Mouse (Mus musculus) intestine, embryonic 15.5 days (tissue): Measurements from ENCODE around the gene Pacrg. TPM values are rescaled to one million over a fixed set of nuclear protein-coding genes. Genes with fewer than 3 reads are reported as not detected.

ENCODE experiments used
- ATAC-seq: fragments of 200-750 bp; cut with Nextera tagmentation; 2 replicates; pipeline ENCODE4 v1.8.0; 2017; ENCODE audit warnings: moderate TSS enrichment, moderate library complexity
- H3K27ac ChIP-seq: fragments of 300-500 bp; sonication (generic); 2 replicates; pipeline ENCODE4 v1.5.1; 2015; ENCODE audit warnings: mild to moderate bottlenecking, inconsistent platforms
- H3K27me3 ChIP-seq: fragments of 300-500 bp; sonication (generic); replicated peaks from 2 replicates; pipeline ENCODE4 v1.6.1; 2015; ENCODE audit warnings: inconsistent platforms
- H3K36me3 ChIP-seq: fragments of 300-500 bp; sonication (generic); 2 replicates; pipeline ENCODE4 v1.6.1; 2015; ENCODE audit warnings: inconsistent platforms
- H3K4me1 ChIP-seq: fragments of 300-500 bp; sonication (generic); replicated peaks from 2 replicates; pipeline ENCODE4 v1.6.1; 2015; ENCODE audit warnings: inconsistent platforms
- H3K4me2 ChIP-seq: fragments of 300-500 bp; sonication (generic); replicated peaks from 2 replicates; pipeline ENCODE4 v1.6.1; 2015; ENCODE audit warnings: mild to moderate bottlenecking, inconsistent platforms
- H3K4me3 ChIP-seq: fragments of 300-500 bp; sonication (generic); replicated peaks from 2 replicates; pipeline ENCODE4 v1.5.1; 2015; ENCODE audit warnings: inconsistent platforms
- H3K9ac ChIP-seq: fragments of 300-500 bp; sonication (generic); 2 replicates; pipeline ENCODE4 v1.6.1; 2015; ENCODE audit warnings: inconsistent platforms
- H3K9me3 ChIP-seq: fragments of 300-500 bp; sonication (generic); 2 replicates; pipeline ENCODE4 v1.6.1; 2016; ENCODE audit warnings: inconsistent platforms
- WGBS: fragments of 180-500 bp; shearing (Covaris S2); methylation state at CpG from one replicate; pipeline ENCODE4 v1.1.7; 2015; 5-methylcytosine and 5-hydroxymethylcytosine counted together
- polyA plus RNA-seq: library from polyadenylated mRNA; unstranded; fragments of >200 nt; fragmentation: Nextera tagmentation; extraction: Ambion mirVana; gene quantifications from 2 replicates; pipeline ENCODE4 v1.2.1, GENCODE M21; 2015

Gene Pacrg
- polyA plus RNA-seq, 1 experiment from 2014 or later, result 0.93 TPM

GRCm38 (mm10) chr17:10614696-10615095 is 225.4 kb downstream of the Pacrg start:
- no peak overlapping the region for H3K9ac ChIP-seq
- no peak overlapping the region for H3K4me2 ChIP-seq
- H3K27ac ChIP-seq, result no peak overlapping the region
- 82% methylated on average over 6 of the region's 6 CpGs for WGBS
- no peaks in the 10 kb centered on the region for H3K36me3 ChIP-seq
- no peak overlapping the region for H3K4me3 ChIP-seq
- H3K4me1 ChIP-seq, result no peaks in the 10 kb centered on the region
- H3K27me3 ChIP-seq, result no peaks in the 10 kb centered on the region
- H3K9me3 ChIP-seq, result no peaks in the 10 kb centered on the region
- ATAC-seq, result no peak

- Histone ChIP-seq H3K4me1 (no peaks in the 10 kb centered on the region), H3K4me2 (no peak overlapping the region), H3K9me3 (no peaks in the 10 kb centered on the region), H3K27me3 (no peaks in the 10 kb centered on the region), H3K27ac (no peak overlapping the region), H3K4me3 (no peak overlapping the region), H3K9ac (no peak overlapping the region), H3K36me3 (no peaks in the 10 kb centered on the region)
- ATAC-seq, result no peak
- 49% methylated on average over 3 of the region's 3 CpGs for WGBS
Measured at GRCm38 (mm10) chr17:10611626-10612025, 228.5 kb downstream of the Pacrg start.

- no peaks in the 10 kb centered on the region for H3K27me3 ChIP-seq
- H3K9ac ChIP-seq, result no peak overlapping the region
- H3K36me3 ChIP-seq, result no peaks in the 10 kb centered on the region
- no peak overlapping the region for H3K27ac ChIP-seq
- H3K4me2 ChIP-seq, result no peak overlapping the region
- H3K4me3 ChIP-seq, result no peak overlapping the region
- ATAC-seq, result no peak
- H3K4me1 ChIP-seq, result no peaks in the 10 kb centered on the region
- no peaks in the 10 kb centered on the region for H3K9me3 ChIP-seq
- WGBS, result 80% methylated on average over 4 of the region's 4 CpGs
Measured at GRCm38 (mm10) chr17:10608146-10608545, 232.0 kb downstream of the Pacrg start.

DNA sequence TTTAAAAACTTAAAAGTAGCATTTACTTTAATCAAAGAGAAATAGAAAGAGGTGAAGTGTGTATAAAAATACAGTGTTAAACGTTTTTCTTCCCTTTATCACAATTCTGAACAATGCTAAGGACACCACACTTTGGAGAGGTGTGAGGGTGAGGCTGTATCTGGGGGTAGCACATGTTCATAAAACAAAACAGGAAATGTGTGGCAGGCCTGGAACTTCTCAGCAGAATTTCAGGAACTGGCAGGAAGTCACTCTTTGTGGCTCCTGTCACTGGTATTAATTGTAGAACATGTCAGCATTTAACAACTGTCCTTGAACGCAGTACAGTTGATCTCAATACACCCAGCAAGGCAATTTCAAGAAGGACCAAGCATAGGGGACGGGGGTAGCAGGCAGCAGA is 234.0 kb downstream of the Pacrg start:
- no peaks in the 10 kb centered on the region for H3K36me3 ChIP-seq
- WGBS, result 50% methylated on average over 3 of the region's 3 CpGs

DNA sequence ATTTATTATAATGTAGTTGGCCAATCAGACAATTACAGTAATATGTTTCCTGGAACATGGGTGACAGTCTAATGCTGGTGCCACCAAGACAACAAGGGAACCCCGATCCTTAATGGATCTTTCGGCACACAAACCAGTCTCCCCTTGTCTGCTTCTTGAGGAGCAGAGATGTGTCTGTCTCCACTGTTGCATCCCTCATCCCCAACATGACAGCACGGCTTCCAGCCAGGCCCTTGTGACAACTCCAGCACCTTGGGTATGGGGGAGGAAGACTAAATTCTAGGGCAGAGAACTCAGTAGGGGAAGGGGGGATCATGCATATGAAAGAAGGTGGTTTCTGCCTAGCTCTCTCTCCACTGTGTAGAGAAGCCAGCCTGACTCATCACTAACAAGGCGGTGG is 242.4 kb downstream of the Pacrg start:
- H3K4me1 ChIP-seq, result no peaks in the 10 kb centered on the region
- no peak for ATAC-seq
- no peak overlapping the region for H3K4me2 ChIP-seq

More for the DNA sequence above, 234.0 kb downstream of the Pacrg start:
- Histone ChIP-seq H3K9ac (no peak overlapping the region), H3K4me3 (no peak overlapping the region), H3K27ac (no peak overlapping the region), H3K27me3 (no peaks in the 10 kb centered on the region), H3K9me3 (no peaks in the 10 kb centered on the region), H3K4me2 (no peak overlapping the region), H3K4me1 (no peaks in the 10 kb centered on the region)
- ATAC-seq, result no peak

DNA sequence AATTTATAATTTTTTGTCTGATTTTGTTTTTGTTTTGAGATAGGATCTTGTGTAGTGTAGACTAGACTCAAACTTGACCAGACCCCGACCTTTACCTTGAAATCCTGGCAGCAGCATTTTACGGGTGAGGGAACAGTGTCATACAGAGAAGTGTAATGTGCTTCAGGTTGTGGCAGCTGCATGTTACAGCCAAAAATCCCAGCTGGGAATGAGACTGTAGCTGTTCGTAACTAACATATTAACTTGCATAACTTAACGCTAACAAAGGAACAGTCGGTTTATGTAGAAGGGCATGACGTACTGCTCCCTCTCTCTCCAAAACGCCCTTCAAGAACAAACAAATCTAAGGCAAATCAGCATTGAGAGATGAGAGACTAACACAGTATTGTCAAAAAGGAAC is 250.5 kb downstream of the Pacrg start:
- WGBS, result 48% methylated on average over 7 of the region's 7 CpGs
- Histone ChIP-seq H3K27ac (no peak overlapping the region), H3K9me3 (no peaks in the 10 kb centered on the region), H3K9ac (no peak overlapping the region), H3K4me1 (no peaks in the 10 kb centered on the region), H3K27me3 (no peaks in the 10 kb centered on the region), H3K4me2 (no peak overlapping the region), H3K36me3 (no peaks in the 10 kb centered on the region), H3K4me3 (no peak overlapping the region)
- no peak for ATAC-seq

More for the DNA sequence above, 242.4 kb downstream of the Pacrg start:
- no peak overlapping the region for H3K9ac ChIP-seq
- H3K27me3 ChIP-seq, result no peaks in the 10 kb centered on the region
- 94% methylated on average over 4 of the region's 4 CpGs for WGBS
- H3K9me3 ChIP-seq, result no peaks in the 10 kb centered on the region
- H3K36me3 ChIP-seq, result no peaks in the 10 kb centered on the region
- H3K4me3 ChIP-seq, result no peak overlapping the region
- H3K27ac ChIP-seq, result no peak overlapping the region

DNA sequence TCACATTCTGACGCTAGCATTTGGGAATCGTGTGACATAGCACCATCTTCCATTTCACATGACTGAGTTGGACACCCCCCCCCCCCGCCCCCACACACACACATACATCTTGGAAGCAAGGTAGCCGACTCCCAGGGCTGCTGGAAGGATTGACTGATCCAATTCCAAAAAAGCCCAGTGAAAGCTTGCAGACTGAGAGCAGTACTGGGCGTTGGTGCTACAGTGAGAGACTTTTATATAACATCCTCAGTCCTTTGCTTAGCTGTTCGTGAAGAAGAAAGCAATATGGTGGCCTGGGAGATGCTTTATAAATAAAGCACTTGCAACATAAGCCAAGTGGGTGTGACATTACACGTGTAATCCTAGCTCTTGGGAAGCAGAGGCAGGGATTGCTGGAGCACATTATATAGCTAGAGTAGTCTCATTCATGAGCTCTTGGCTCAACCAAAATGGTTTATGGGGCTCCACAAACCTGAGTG is 251.2 kb downstream of the Pacrg start:
- ATAC-seq, result no peak
- no peak overlapping the region for H3K4me3 ChIP-seq
- H3K27ac ChIP-seq, result no peak overlapping the region
- H3K36me3 ChIP-seq, result no peaks in the 10 kb centered on the region
- no peak overlapping the region for H3K9ac ChIP-seq
- H3K27me3 ChIP-seq, result no peaks in the 10 kb centered on the region
- H3K4me2 ChIP-seq, result no peak overlapping the region
- H3K4me1 ChIP-seq, result no peaks in the 10 kb centered on the region
- no peaks in the 10 kb centered on the region for H3K9me3 ChIP-seq
- 86% methylated on average over 7 of the region's 7 CpGs for WGBS

GRCm38 (mm10) chr17:10583301-10583700 is 256.8 kb downstream of the Pacrg start:
- Histone ChIP-seq H3K4me1 (no peaks in the 10 kb centered on the region), H3K4me3 (no peak overlapping the region), H3K27me3 (no peaks in the 10 kb centered on the region), H3K9me3 (no peaks in the 10 kb centered on the region), H3K36me3 (no peaks in the 10 kb centered on the region), H3K4me2 (no peak overlapping the region), H3K9ac (no peak overlapping the region), H3K27ac (no peak overlapping the region)
- WGBS, result 67% methylated on average over 3 of the region's 3 CpGs
- ATAC-seq, result no peak

DNA sequence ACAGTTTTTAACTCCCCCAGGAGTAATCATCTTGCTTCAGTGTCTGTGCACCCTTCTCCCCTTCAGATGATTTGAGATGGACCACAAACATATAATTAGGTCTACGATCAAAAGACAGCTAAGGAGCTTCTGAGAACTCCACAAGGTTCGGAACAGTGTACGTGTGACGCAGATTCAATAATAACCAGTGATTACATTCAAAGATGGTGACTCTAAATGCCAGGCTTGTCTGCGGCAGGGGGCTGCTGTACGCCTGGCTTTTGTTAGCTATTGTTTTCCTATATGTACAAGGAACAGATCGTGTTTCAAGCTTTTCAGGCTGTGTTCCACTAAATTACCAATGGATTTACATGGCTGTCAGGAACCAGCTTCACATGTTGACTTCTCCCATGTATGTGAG is 264.8 kb downstream of the Pacrg start:
- no peak overlapping the region for H3K9ac ChIP-seq
- WGBS, result 82% methylated on average over 7 of the region's 7 CpGs
- no peak overlapping the region for H3K4me2 ChIP-seq
- H3K36me3 ChIP-seq, result no peaks in the 10 kb centered on the region
- no peaks in the 10 kb centered on the region for H3K27me3 ChIP-seq
- H3K9me3 ChIP-seq, result no peaks in the 10 kb centered on the region
- no peaks in the 10 kb centered on the region for H3K4me1 ChIP-seq
- H3K4me3 ChIP-seq, result no peak overlapping the region
- no peak for ATAC-seq
- H3K27ac ChIP-seq, result no peak overlapping the region

GRCm38 (mm10) chr17:10572436-10572835 is 267.7 kb downstream of the Pacrg start:
- H3K36me3 ChIP-seq, result no peaks in the 10 kb centered on the region
- H3K9ac ChIP-seq, result no peak overlapping the region
- H3K27me3 ChIP-seq, result no peaks in the 10 kb centered on the region
- 0 out of 2 replicates have a peak, but pooled peaks cover 3% of the 10 kb centered on the region for H3K4me1 ChIP-seq
- no peak overlapping the region for H3K4me2 ChIP-seq
- H3K4me3 ChIP-seq, result no peak overlapping the region
- 85% methylated on average over 4 of the region's 4 CpGs for WGBS
- H3K9me3 ChIP-seq, result no peaks in the 10 kb centered on the region
- no peak for ATAC-seq
- no peak overlapping the region for H3K27ac ChIP-seq

GRCm38 (mm10) chr17:10569270-10569669 is 270.8 kb downstream of the Pacrg start:
- WGBS, result 81% methylated on average over 10 of the region's 10 CpGs
- H3K36me3 ChIP-seq, result no peaks in the 10 kb centered on the region
- no peak overlapping the region for H3K4me3 ChIP-seq
- H3K9ac ChIP-seq, result no peak overlapping the region
- no peak overlapping the region for H3K4me2 ChIP-seq
- no peak overlapping the region for H3K27ac ChIP-seq
- 0 out of 2 replicates have a peak, but pooled peaks cover 3% of the 10 kb centered on the region for H3K4me1 ChIP-seq
- H3K9me3 ChIP-seq, result no peaks in the 10 kb centered on the region
- H3K27me3 ChIP-seq, result no peaks in the 10 kb centered on the region
- no peak for ATAC-seq

DNA sequence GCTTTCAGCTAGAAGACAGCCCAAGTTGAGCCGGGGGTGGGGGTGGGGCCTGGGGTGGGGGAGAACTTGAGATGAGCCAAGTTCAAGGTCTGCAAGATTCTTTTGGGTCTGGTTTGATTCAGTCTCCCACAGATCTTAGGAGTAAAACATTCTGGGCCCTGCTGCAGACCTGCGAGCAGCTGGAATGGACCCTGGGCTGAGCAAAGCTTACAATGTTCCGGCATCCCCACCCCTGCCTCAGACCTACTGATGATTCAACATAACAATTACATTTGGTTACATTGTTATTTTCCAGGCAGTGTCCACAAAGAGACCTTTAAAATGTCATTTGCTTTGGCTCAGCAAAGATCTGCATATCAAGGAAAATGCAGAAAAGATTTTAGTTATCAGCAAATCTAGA is 272.7 kb downstream of the Pacrg start:
- Histone ChIP-seq H3K9ac (no peak overlapping the region), H3K9me3 (no peaks in the 10 kb centered on the region), H3K4me1 (0 out of 2 replicates have a peak, but pooled peaks cover 3% of the 10 kb centered on the region), H3K27ac (no peak overlapping the region), H3K4me3 (no peak overlapping the region), H3K27me3 (no peaks in the 10 kb centered on the region), H3K4me2 (no peak overlapping the region), H3K36me3 (no peaks in the 10 kb centered on the region)
- no peak for ATAC-seq
- 86% methylated on average over 3 of the region's 3 CpGs for WGBS

- no peaks in the 10 kb centered on the region for H3K36me3 ChIP-seq
- no peaks in the 10 kb centered on the region for H3K9me3 ChIP-seq
- H3K27me3 ChIP-seq, result no peaks in the 10 kb centered on the region
- no peak overlapping the region for H3K9ac ChIP-seq
- WGBS, result 89% methylated on average over 5 of the region's 5 CpGs
- H3K27ac ChIP-seq, result no peak overlapping the region
- no peak for ATAC-seq
- H3K4me3 ChIP-seq, result no peak overlapping the region
- 0 out of 2 replicates have a peak, but pooled peaks cover 1% of the 10 kb centered on the region for H3K4me1 ChIP-seq
- no peak overlapping the region for H3K4me2 ChIP-seq
Measured at GRCm38 (mm10) chr17:10564191-10564590, 275.9 kb downstream of the Pacrg start.
